Mouse (Mus musculus): ENCODE measurements at regions not wholly inside any gene's neighbourhood (a gene's known extent, or its start where the extent isn't known, plus 50 kb on each side); places are given as distances from the start of the nearest gene placed in this dataset.
A peak's percentile ranks its signal among the peaks of the same experiment; 100 is the strongest.

DNA sequence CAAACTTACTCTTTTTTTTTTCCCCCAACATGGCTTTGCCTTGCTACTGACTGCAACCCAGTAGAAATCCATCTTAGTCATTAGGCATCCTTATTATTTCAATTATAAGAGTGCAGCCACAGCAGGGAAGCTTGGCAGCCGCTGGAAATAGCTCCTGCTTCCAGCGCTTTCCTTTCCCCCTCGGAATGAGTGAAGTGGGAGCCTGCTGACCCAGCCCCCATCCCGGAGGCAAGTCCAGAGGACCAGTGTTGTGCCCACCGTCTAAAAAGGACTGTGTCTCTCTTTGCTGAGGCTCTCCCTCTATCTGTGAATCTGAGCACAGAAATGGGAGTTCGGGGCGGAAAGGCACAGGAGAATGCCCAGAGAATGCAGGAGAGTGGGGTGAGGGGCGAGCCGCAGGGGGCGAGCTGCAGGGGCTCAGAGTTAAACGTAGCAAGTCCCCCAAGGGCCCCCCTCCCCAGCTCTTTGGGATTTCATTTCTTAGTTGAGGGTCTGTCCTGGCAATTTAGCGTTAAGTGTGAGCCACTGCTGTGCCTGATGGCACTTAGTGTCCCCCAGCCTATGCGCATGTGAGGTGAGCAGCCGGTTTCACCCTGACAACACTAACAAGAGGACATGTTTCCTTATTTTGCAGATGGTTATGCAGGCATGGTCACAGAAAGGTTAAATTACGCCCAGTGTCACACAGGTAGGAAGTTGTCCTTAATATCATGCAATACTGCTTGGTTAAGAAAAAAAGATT lies 117.4 kb upstream of the Arid2 start:
- Histone ChIP-seq H3K27ac (ENCODE audit: low read depth, low read length) (no peak overlapping the region), H3K9ac (replicated peaks; ENCODE audit: low read depth, low read length) (no peak overlapping the region), H3K36me3 (ENCODE audit: control insufficient read depth, insufficient read depth, low read length) (no peaks in the 10 kb centered on the region), H3K27me3 (ENCODE audit: control insufficient read depth, insufficient read depth, low read length) (0 out of 2 replicates have a peak, but pooled peaks cover 2% of the 10 kb centered on the region), H3K4me1 (ENCODE audit: control insufficient read depth, insufficient read depth, low read length) (0 out of 2 replicates have a peak, but pooled peaks cover 11% of the 10 kb centered on the region), H3K4me2 (ENCODE audit: low read depth, low read length) (peak overlapping the region; percentile 30; the same call in 1 of the 2 replicates), H3K4me3 (ENCODE audit: low read depth, low read length) (no peak overlapping the region; the same call in 1 of the 2 replicates), H3K9me3 (ENCODE audit: control insufficient read depth, low read length) (no peaks in the 10 kb centered on the region)
- 12% methylated on average over 15 of the region's 15 CpGs for WGBS
- no peak for ATAC-seq (ENCODE audit: low read depth)

DNA sequence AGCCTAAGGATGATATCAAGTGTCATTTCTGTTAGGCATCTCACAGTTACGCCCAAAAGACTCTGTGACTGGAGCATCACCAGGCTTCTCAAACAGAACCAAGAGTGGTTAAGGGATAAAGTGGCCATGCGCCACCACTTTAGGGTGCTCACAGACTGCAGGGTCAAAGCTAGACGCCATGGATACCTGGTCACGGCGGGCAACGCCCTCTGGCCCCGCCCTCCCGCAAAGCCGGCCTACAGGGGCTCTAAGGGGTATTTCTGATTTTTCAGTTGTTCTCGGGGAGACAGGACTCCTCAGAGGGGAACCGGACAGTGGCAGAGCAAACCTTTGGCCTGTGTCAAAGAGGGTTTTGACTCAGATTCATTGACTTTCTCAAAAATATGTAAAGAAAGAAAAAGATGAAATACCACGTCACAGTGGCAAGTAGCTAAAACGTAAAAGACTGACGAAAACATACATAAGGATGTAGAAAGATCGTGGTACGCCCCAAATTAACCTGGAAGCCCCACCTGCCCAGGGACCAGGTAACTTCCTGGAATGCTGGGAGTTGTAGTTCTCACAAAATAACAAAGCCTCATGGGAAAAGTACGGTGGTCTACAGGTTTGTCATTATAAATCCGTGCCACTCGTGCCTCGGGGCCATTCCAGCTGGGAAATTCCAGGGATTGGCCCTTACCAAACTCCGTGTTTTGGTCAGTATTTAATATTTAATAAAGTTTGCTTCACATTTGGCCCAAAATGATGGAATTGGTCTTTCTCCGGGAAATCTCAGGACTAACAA lies 116.1 kb upstream of the Arid2 start:
- H3K4me3 ChIP-seq (ENCODE audit: low read depth, low read length) = peak overlapping the region; percentile 11
- H3K9ac ChIP-seq (replicated peaks; ENCODE audit: low read depth, low read length) = no peak overlapping the region
- no peaks in the 10 kb centered on the region for H3K9me3 ChIP-seq (ENCODE audit: control insufficient read depth, low read length)
- 0 out of 2 replicates have a peak, but pooled peaks cover 2% of the 10 kb centered on the region for H3K27me3 ChIP-seq (ENCODE audit: control insufficient read depth, insufficient read depth, low read length)
- peak overlapping the region; percentile 33 for H3K4me2 ChIP-seq (ENCODE audit: low read depth, low read length)
- H3K4me1 ChIP-seq (ENCODE audit: control insufficient read depth, insufficient read depth, low read length) = 0 out of 2 replicates have a peak, but pooled peaks cover 4% of the 10 kb centered on the region
- WGBS = 12% methylated on average over 22 of the region's 22 CpGs
- no peaks in the 10 kb centered on the region for H3K36me3 ChIP-seq (ENCODE audit: control insufficient read depth, insufficient read depth, low read length)
- ATAC-seq (ENCODE audit: low read depth) = peak; percentile 44; the same call in 1 of the 2 replicates
- H3K27ac ChIP-seq (ENCODE audit: low read depth, low read length) = no peak overlapping the region

DNA sequence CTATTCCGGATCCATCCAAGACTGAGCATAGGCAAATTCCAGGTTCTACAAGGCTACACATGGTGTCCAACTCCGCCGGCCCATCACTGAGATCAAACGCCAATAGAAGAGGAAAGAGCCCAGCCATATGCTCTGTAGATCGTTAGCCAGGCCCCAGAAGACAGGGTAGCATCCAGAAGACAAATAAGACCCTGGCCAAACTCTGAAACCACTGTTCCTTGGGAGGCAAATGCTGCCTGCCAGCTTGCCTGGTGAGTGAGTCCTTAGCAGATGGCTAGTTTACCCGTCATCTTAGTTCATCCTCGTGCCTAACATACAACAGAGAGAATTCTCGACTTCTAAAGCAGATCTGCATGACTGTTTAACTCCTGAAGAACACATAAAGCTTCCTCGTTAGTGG lies 109.4 kb upstream of the Arid2 start:
- Histone ChIP-seq H3K27ac (ENCODE audit: low read depth, low read length) (no peak overlapping the region), H3K4me2 (ENCODE audit: low read depth, low read length) (no peak overlapping the region), H3K9ac (replicated peaks; ENCODE audit: low read depth, low read length) (no peak overlapping the region), H3K4me1 (ENCODE audit: control insufficient read depth, insufficient read depth, low read length) (no peaks in the 10 kb centered on the region), H3K36me3 (ENCODE audit: control insufficient read depth, insufficient read depth, low read length) (no peaks in the 10 kb centered on the region), H3K27me3 (ENCODE audit: control insufficient read depth, insufficient read depth, low read length) (no peaks in the 10 kb centered on the region), H3K4me3 (ENCODE audit: low read depth, low read length) (no peak overlapping the region), H3K9me3 (ENCODE audit: control insufficient read depth, low read length) (no peaks in the 10 kb centered on the region)
- WGBS = 85% methylated on average over 9 of the region's 9 CpGs
- ATAC-seq (ENCODE audit: low read depth) = no peak

DNA sequence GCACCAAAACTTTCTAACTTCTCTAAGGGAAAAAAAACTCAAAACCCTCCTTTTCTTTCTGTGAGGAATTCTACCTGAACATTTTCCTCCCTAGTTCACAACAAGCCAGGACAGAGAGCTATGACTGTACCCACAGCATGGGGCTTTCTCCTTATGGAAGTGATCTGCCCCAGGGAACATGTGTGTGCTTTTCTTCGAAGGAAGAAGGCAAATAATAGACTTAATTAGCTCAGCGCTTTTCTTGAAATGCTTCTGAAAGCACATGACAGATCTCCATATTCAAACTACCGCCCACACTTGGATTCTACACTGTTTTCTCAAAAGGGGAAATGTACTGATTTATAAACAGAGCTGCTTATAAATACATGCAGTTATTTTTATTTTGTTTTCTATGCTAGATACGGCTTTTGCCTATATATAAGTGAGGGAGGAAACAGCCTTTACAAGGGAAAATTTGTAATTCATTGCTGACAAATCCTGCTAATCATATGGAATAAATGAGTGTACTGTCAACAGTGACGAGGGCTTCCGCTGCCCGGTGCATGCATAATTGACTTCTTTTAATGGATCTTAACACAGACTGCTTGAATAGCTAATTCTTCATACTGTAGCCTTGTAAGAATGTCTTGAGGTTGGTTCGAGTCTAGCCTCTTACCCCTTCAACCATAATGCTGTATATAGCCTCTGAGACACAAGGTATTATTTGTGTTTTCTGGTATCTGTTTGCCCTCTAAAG lies 108.8 kb upstream of the Arid2 start:
- no peak for ATAC-seq (ENCODE audit: low read depth)
- H3K36me3 ChIP-seq (ENCODE audit: control insufficient read depth, insufficient read depth, low read length) = no peaks in the 10 kb centered on the region
- no peak overlapping the region for H3K9ac ChIP-seq (replicated peaks; ENCODE audit: low read depth, low read length)
- no peaks in the 10 kb centered on the region for H3K4me1 ChIP-seq (ENCODE audit: control insufficient read depth, insufficient read depth, low read length)
- H3K27ac ChIP-seq (ENCODE audit: low read depth, low read length) = no peak overlapping the region
- H3K9me3 ChIP-seq (ENCODE audit: control insufficient read depth, low read length) = no peaks in the 10 kb centered on the region
- no peak overlapping the region for H3K4me2 ChIP-seq (ENCODE audit: low read depth, low read length)
- WGBS = 60% methylated on average over 8 of the region's 8 CpGs
- H3K27me3 ChIP-seq (ENCODE audit: control insufficient read depth, insufficient read depth, low read length) = no peaks in the 10 kb centered on the region
- H3K4me3 ChIP-seq (ENCODE audit: low read depth, low read length) = no peak overlapping the region

DNA sequence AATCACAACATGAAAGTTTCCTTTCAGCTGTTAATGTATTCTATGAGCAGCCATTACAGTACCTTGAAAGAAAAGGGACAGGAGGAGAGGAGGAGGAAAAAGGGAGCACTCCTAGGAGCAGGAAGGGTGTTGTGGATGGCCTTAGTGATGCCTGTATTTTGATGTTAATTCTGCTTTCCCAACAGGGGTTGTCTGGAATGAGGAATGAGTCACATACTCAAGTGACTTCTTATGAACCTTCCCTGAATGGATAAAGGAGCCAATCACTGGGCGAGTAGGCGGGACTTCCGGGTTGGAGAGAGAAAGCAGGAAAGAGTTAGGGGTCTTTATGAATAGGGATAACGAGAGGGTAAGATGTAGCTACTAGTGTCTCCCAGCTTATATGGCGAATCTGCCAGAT lies 107.8 kb upstream of the Arid2 start:
- Histone ChIP-seq H3K4me3 (ENCODE audit: low read depth, low read length) (no peak overlapping the region), H3K27ac (ENCODE audit: low read depth, low read length) (no peak overlapping the region), H3K27me3 (ENCODE audit: control insufficient read depth, insufficient read depth, low read length) (no peaks in the 10 kb centered on the region), H3K4me1 (ENCODE audit: control insufficient read depth, insufficient read depth, low read length) (no peaks in the 10 kb centered on the region), H3K9ac (replicated peaks; ENCODE audit: low read depth, low read length) (no peak overlapping the region), H3K36me3 (ENCODE audit: control insufficient read depth, insufficient read depth, low read length) (no peaks in the 10 kb centered on the region), H3K9me3 (ENCODE audit: control insufficient read depth, low read length) (no peaks in the 10 kb centered on the region), H3K4me2 (ENCODE audit: low read depth, low read length) (no peak overlapping the region)
- WGBS = 80% methylated on average over 5 of the region's 5 CpGs
- ATAC-seq (ENCODE audit: low read depth) = no peak

DNA sequence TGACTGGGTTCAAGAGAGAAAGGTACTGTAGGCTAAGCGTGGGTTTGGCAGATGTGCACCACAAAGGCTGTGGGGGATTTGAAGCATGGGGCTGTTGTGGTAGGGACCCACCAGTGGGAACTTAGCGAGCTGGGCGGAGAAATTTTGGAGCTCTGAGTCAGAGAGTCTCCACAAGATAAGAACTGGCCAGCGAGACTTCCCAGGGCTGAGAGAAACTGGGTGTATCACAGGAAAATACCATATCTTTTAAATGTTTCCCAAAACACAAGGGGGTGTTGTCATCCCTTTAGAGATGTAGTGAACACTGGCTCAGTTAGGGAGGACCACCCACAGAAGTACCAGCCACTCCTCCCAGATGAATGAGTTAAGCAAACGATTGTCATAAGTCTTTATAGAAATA lies 107.3 kb upstream of the Arid2 start:
- ATAC-seq (ENCODE audit: low read depth) = no peak

DNA sequence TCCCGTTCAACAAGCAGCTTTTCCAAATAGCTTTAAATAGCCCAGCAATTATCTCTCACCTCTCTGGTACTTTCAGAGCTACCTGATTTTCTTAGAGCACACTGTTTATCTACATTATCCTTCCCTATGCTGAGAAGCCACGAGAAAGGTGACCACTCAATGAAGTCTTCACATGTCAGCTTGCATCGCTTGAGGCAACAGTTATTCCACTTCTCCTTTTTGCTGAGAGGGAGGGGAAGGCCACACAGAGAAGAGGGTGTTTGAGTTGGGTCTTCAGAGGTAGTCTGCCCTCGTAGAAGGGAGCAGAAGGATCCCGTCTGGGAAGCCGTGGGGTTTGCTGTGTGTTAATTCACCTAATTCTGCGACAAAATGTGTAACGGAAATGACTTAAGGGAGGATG lies 106.3 kb upstream of the Arid2 start:
- H3K4me3 ChIP-seq (ENCODE audit: low read depth, low read length) = no peak overlapping the region
- H3K9ac ChIP-seq (replicated peaks; ENCODE audit: low read depth, low read length) = no peak overlapping the region
- H3K36me3 ChIP-seq (ENCODE audit: control insufficient read depth, insufficient read depth, low read length) = no peaks in the 10 kb centered on the region
- no peak overlapping the region for H3K4me2 ChIP-seq (ENCODE audit: low read depth, low read length)
- H3K27me3 ChIP-seq (ENCODE audit: control insufficient read depth, insufficient read depth, low read length) = no peaks in the 10 kb centered on the region
- WGBS = 91% methylated on average over 8 of the region's 8 CpGs
- H3K9me3 ChIP-seq (ENCODE audit: control insufficient read depth, low read length) = no peaks in the 10 kb centered on the region
- H3K4me1 ChIP-seq (ENCODE audit: control insufficient read depth, insufficient read depth, low read length) = no peaks in the 10 kb centered on the region
- no peak for ATAC-seq (ENCODE audit: low read depth)
- no peak overlapping the region for H3K27ac ChIP-seq (ENCODE audit: low read depth, low read length)

More for the DNA sequence above, 107.3 kb upstream of the Arid2 start:
- Histone ChIP-seq H3K36me3 (ENCODE audit: control insufficient read depth, insufficient read depth, low read length) (no peaks in the 10 kb centered on the region), H3K4me2 (ENCODE audit: low read depth, low read length) (no peak overlapping the region), H3K27me3 (ENCODE audit: control insufficient read depth, insufficient read depth, low read length) (no peaks in the 10 kb centered on the region), H3K9me3 (ENCODE audit: control insufficient read depth, low read length) (no peaks in the 10 kb centered on the region), H3K4me1 (ENCODE audit: control insufficient read depth, insufficient read depth, low read length) (no peaks in the 10 kb centered on the region), H3K4me3 (ENCODE audit: low read depth, low read length) (no peak overlapping the region), H3K27ac (ENCODE audit: low read depth, low read length) (no peak overlapping the region), H3K9ac (replicated peaks; ENCODE audit: low read depth, low read length) (no peak overlapping the region)
- 91% methylated on average over 5 of the region's 5 CpGs for WGBS

DNA sequence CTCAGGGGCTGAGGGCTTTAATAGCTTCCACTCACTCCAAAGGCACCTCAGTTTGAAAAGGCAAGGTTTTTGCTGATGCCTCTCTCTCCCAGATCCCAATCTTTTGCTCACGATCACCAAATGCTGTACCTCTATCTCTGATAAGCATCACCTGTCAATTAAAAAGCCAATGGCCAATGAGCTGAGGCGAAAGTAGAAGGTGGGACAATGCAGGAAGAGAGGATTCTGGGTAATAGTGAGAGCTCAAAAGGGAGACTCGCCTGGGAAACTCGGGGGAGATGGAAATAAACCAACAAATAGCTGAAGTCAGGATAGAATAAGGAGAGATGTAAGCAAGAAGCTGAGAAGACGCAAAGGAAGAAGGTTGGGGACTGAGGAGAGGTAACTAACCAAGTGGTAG lies 105.0 kb upstream of the Arid2 start:
- 83% methylated on average over 5 of the region's 5 CpGs for WGBS
- H3K9me3 ChIP-seq (ENCODE audit: control insufficient read depth, low read length) = no peaks in the 10 kb centered on the region
- no peak overlapping the region for H3K9ac ChIP-seq (replicated peaks; ENCODE audit: low read depth, low read length)
- no peak overlapping the region for H3K27ac ChIP-seq (ENCODE audit: low read depth, low read length)
- no peak overlapping the region for H3K4me3 ChIP-seq (ENCODE audit: low read depth, low read length)
- no peak for ATAC-seq (ENCODE audit: low read depth)
- H3K36me3 ChIP-seq (ENCODE audit: control insufficient read depth, insufficient read depth, low read length) = no peaks in the 10 kb centered on the region
- no peaks in the 10 kb centered on the region for H3K4me1 ChIP-seq (ENCODE audit: control insufficient read depth, insufficient read depth, low read length)
- H3K27me3 ChIP-seq (ENCODE audit: control insufficient read depth, insufficient read depth, low read length) = no peaks in the 10 kb centered on the region
- no peak overlapping the region for H3K4me2 ChIP-seq (ENCODE audit: low read depth, low read length)

Data from neural tube, embryonic 14.5 days (tissue).